Mouse (Mus musculus): ENCODE data around the gene Pcca.

Gene Pcca

GRCm38 (mm10) chr14:122534017-122534924, at the start of gene Pcca:
TSS of gene Pcca (plus strand) at chr14:122534324.
- peak; percentile 99 for DNase-seq (ENCODE audit: low read depth, low spot score)

GRCm38 (mm10) chr14:122484458-122484843, 49.7 kb upstream of the Pcca start:
- DNase-seq (ENCODE audit: low read depth, low spot score): no peak

GRCm38 (mm10) chr14:122484844-122485551, 49.1 kb upstream of the Pcca start:
- peak; percentile 27 for DNase-seq (ENCODE audit: low read depth, low spot score)

- no peak for DNase-seq (ENCODE audit: low read depth, low spot score)
Observed at GRCm38 (mm10) chr14:122485635-122486181, 48.4 kb upstream of the Pcca start.

GRCm38 (mm10) chr14:122486611-122487010, 47.5 kb upstream of the Pcca start:
- DNase-seq (ENCODE audit: low read depth, low spot score): no peak

- no peak for DNase-seq (ENCODE audit: low read depth, low spot score)
Observed at GRCm38 (mm10) chr14:122487366-122487765, 46.8 kb upstream of the Pcca start.

- DNase-seq (ENCODE audit: low read depth, low spot score): no peak
Observed at GRCm38 (mm10) chr14:122489041-122489440, 45.1 kb upstream of the Pcca start.

- no peak for DNase-seq (ENCODE audit: low read depth, low spot score)
Observed at GRCm38 (mm10) chr14:122489686-122490414, 44.3 kb upstream of the Pcca start.

- no peak for DNase-seq (ENCODE audit: low read depth, low spot score)
Observed at GRCm38 (mm10) chr14:122490441-122491328, 43.4 kb upstream of the Pcca start, which contains the start of gene Gm10837. TSS of gene Gm10837 (plus strand) at chr14:122490586.

GRCm38 (mm10) chr14:122491521-122491920, 42.6 kb upstream of the Pcca start:
- no peak for DNase-seq (ENCODE audit: low read depth, low spot score)

GRCm38 (mm10) chr14:122492015-122492414, 42.1 kb upstream of the Pcca start:
- DNase-seq (ENCODE audit: low read depth, low spot score): no peak

GRCm38 (mm10) chr14:122509058-122509457, 25.1 kb upstream of the Pcca start:
- DNase-seq (ENCODE audit: low read depth, low spot score): no peak

- DNase-seq (ENCODE audit: low read depth, low spot score): no peak
Observed at GRCm38 (mm10) chr14:122511519-122511918, 22.6 kb upstream of the Pcca start.

- DNase-seq (ENCODE audit: low read depth, low spot score): no peak
Observed at GRCm38 (mm10) chr14:122513511-122514036, 20.6 kb upstream of the Pcca start.

GRCm38 (mm10) chr14:122528475-122528874, 5.6 kb upstream of the Pcca start:
- DNase-seq (ENCODE audit: low read depth, low spot score): no peak

GRCm38 (mm10) chr14:122535986-122536385, 1.9 kb downstream of the Pcca start:
- DNase-seq (ENCODE audit: low read depth, low spot score): no peak

GRCm38 (mm10) chr14:122548421-122548820, 14.3 kb downstream of the Pcca start:
- DNase-seq (ENCODE audit: low read depth, low spot score): no peak

- no peak for DNase-seq (ENCODE audit: low read depth, low spot score)
Observed at GRCm38 (mm10) chr14:122548905-122549304, 14.8 kb downstream of the Pcca start.

- DNase-seq (ENCODE audit: low read depth, low spot score): no peak
Observed at GRCm38 (mm10) chr14:122552761-122553445, 18.8 kb downstream of the Pcca start.

- DNase-seq (ENCODE audit: low read depth, low spot score): no peak
Observed at GRCm38 (mm10) chr14:122557353-122557752, 23.2 kb downstream of the Pcca start.

Measured in mesoderm, embryonic 11.5 days (tissue).